Mouse (Mus musculus) T-helper 2 cell (primary cell): ENCODE measurements around the gene Haspin.

Source experiments
- in situ Hi-C: fragments of 300-600 bp; cut with MboI, MseI; formaldehyde crosslinking; loops from one replicate; pipeline ENCODE4 v1.15.1; 2025; ENCODE audit warnings: high pct_unique_total_duplicates

Gene Haspin

DNA sequence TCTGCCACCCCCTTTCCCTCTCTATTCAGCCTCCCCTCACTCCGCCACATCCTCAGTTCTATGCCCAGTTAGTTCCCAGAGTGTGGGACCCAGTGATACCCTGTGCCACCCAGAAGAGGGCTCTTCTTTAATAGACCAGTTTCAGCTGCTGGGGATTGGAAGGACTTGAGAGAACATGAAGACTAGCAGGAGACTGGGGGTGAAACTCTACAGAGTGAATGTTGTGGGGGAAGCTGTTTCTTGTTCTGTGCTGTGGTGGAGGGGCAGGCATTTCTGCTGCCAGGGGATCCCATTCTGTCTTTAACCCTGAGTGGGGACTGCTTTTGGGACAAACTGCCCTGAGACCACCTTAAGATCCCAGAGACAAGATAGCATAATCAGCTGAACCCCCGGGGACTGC is 47.3 kb downstream of the Haspin start:
- in situ Hi-C loops, result no loop called here

DNA sequence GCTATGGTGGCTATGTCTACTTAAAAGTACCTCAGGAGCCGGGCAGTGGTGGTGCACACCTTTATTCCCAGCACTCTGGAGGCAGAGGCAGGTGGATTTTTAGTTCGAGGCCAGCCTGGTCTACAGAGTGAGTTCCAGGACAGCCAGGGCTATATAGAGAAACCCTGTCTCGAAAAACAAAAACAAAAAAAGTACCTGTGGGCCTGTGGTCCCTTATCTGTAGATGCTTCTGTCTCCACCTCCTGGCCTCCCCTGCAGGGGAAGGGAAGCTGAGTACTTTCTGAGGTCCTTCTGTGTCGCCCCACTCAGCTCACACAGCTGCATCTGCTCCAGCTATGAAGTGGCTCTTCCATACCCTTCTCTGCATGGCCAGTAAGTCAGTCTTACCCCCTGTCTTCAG is 47.8 kb downstream of the Haspin start, which contains the start of gene Itgae:
Gene Itgae, plus strand, starts transcription at position 301 of the 400 bp plus-strand sequence.
- in situ Hi-C loops, result no loop called here

DNA sequence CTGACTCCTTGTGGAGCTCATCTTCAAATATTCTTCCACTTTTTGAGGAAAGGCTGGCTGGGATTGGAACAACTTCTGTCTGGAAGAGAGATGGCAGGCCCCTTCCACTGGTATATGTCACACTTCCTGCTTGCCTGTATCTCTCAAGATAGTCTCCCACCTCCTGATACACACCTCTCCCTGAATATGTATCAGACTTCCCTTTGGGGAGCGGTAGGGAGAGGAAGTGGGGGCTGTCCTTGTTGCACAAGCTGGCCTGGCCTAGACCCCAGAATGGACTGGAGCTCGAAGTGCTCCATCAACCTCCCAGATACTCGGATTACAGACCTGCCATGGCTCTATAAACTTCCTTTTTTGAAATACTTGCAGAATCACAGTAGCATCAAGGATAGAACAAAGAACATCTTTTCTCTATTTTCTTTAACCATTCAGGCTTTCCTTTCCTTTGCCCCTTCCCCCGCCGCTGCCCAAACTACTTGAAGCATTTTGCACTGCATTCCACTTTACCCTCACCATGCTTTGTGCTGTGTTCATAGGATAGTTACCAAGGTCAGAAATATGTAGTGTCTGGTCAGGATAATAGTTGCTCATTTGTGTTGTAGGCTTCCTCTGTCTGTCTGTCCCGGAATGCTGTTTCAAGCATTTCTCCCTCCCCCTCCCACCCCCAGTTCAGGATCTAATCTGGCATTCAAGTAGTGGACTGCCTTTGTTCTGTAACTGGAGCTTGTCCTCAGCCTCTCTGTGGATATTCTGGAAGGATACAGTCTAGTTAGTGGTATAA is 50.2 kb downstream of the Haspin start:
- in situ Hi-C loops, result no loop called here
